Mouse (Mus musculus): ENCODE data around the gene Szt2. TPM values are rescaled to one million over a fixed set of nuclear protein-coding genes. Genes with fewer than 3 reads are reported as not detected.
A peak's percentile ranks its signal among the peaks of the same experiment; 100 is the strongest.

Szt2 gene
- polyA plus RNA-seq, 1 experiment from 2014 or later = 11.8 TPM

- WGBS = 96% methylated on average over 13 of the region's 13 CpGs
- no peak overlapping the region for H3K9ac ChIP-seq
- no peaks in the 10 kb centered on the region for H3K9me3 ChIP-seq
- peaks cover 80% of the 10 kb centered on the region for H3K36me3 ChIP-seq
- no peak overlapping the region for H3K4me3 ChIP-seq
- no peak overlapping the region for H3K4me2 ChIP-seq (replicated peaks)
- H3K27me3 ChIP-seq (replicated peaks) = no peaks in the 10 kb centered on the region
- peaks cover 8% of the 10 kb centered on the region for H3K4me1 ChIP-seq
- no peak overlapping the region for H3K27ac ChIP-seq
- no peak for ATAC-seq (ENCODE audit: low FRiP score, low read depth)
Observed at GRCm38 (mm10) chr4:118364641-118365040, 44.4 kb downstream of the Szt2 start.

GRCm38 (mm10) chr4:118363985-118364384 lies 45.1 kb downstream of the Szt2 start:
- Histone ChIP-seq H3K4me2 (replicated peaks) (no peak overlapping the region), H3K36me3 (peaks cover 73% of the 10 kb centered on the region), H3K4me3 (no peak overlapping the region), H3K9me3 (no peaks in the 10 kb centered on the region), H3K27me3 (replicated peaks) (no peaks in the 10 kb centered on the region), H3K27ac (no peak overlapping the region), H3K4me1 (peaks cover 12% of the 10 kb centered on the region), H3K9ac (no peak overlapping the region)
- WGBS = 93% methylated on average over 3 of the region's 3 CpGs
- ATAC-seq (ENCODE audit: low FRiP score, low read depth) = no peak

- no peak for ATAC-seq (ENCODE audit: low FRiP score, low read depth)
- H3K4me2 ChIP-seq (replicated peaks) = no peak overlapping the region
- H3K27ac ChIP-seq = no peak overlapping the region
- H3K9ac ChIP-seq = no peak overlapping the region
- H3K4me3 ChIP-seq = no peak overlapping the region
- H3K9me3 ChIP-seq = no peaks in the 10 kb centered on the region
- no peaks in the 10 kb centered on the region for H3K27me3 ChIP-seq (replicated peaks)
- peaks cover 62% of the 10 kb centered on the region for H3K36me3 ChIP-seq
- WGBS = 96% methylated on average over 6 of the region's 6 CpGs
- H3K4me1 ChIP-seq = peaks cover 12% of the 10 kb centered on the region
Observed at GRCm38 (mm10) chr4:118362879-118363278, 46.2 kb downstream of the Szt2 start.

- Histone ChIP-seq H3K4me1 (peaks cover 12% of the 10 kb centered on the region), H3K27me3 (replicated peaks) (no peaks in the 10 kb centered on the region), H3K4me2 (replicated peaks) (no peak overlapping the region), H3K36me3 (peaks cover 51% of the 10 kb centered on the region), H3K27ac (no peak overlapping the region), H3K9ac (no peak overlapping the region), H3K4me3 (no peak overlapping the region), H3K9me3 (no peaks in the 10 kb centered on the region)
- ATAC-seq (ENCODE audit: low FRiP score, low read depth) = no peak
- WGBS = 89% methylated on average over 5 of the region's 5 CpGs
Observed at GRCm38 (mm10) chr4:118361451-118361850, 47.6 kb downstream of the Szt2 start.

GRCm38 (mm10) chr4:118359896-118360720 lies 49.0 kb downstream of the Szt2 start:
- peaks cover 37% of the 10 kb centered on the region for H3K36me3 ChIP-seq
- peak overlapping the region; percentile 56 for H3K4me3 ChIP-seq
- peaks cover 12% of the 10 kb centered on the region for H3K4me1 ChIP-seq
- peak overlapping the region; percentile 93 for H3K4me2 ChIP-seq (replicated peaks)
- no peaks in the 10 kb centered on the region for H3K9me3 ChIP-seq
- peak overlapping the region; percentile 84 for H3K9ac ChIP-seq
- WGBS = under 1% methylated on average over 54 of the region's 54 CpGs
- H3K27ac ChIP-seq = peak overlapping the region; percentile 42
- ATAC-seq (ENCODE audit: low FRiP score, low read depth) = peak; percentile 79
- no peaks in the 10 kb centered on the region for H3K27me3 ChIP-seq (replicated peaks)

GRCm38 (mm10) chr4:118359211-118359895 lies 49.7 kb downstream of the Szt2 start:
- Histone ChIP-seq H3K27me3 (replicated peaks) (no peaks in the 10 kb centered on the region), H3K9ac (peak overlapping the region; percentile 84; the same call in 1 of the 2 replicates), H3K27ac (peak overlapping the region; percentile 42; the same call in 1 of the 2 replicates), H3K4me2 (replicated peaks) (peak overlapping the region; percentile 93), H3K4me1 (peaks cover 12% of the 10 kb centered on the region), H3K9me3 (no peaks in the 10 kb centered on the region), H3K36me3 (peaks cover 30% of the 10 kb centered on the region), H3K4me3 (peak overlapping the region; percentile 56)
- no peak for ATAC-seq (ENCODE audit: low FRiP score, low read depth)
- WGBS = 16% methylated on average over 21 of the region's 21 CpGs

GRCm38 (mm10) chr4:118358159-118358895 lies 50.7 kb downstream of the Szt2 start:
- Histone ChIP-seq H3K4me2 (replicated peaks) (no peak overlapping the region), H3K9me3 (no peaks in the 10 kb centered on the region), H3K4me3 (no peak overlapping the region), H3K27me3 (replicated peaks) (no peaks in the 10 kb centered on the region), H3K9ac (no peak overlapping the region), H3K27ac (no peak overlapping the region), H3K4me1 (peaks cover 12% of the 10 kb centered on the region), H3K36me3 (peaks cover 20% of the 10 kb centered on the region)
- 86% methylated on average over 17 of the region's 17 CpGs for WGBS
- no peak for ATAC-seq (ENCODE audit: low FRiP score, low read depth)

GRCm38 (mm10) chr4:118357504-118357903 lies 51.6 kb downstream of the Szt2 start:
- Histone ChIP-seq H3K27ac (no peak overlapping the region), H3K4me1 (peaks cover 12% of the 10 kb centered on the region), H3K4me3 (no peak overlapping the region), H3K36me3 (peaks cover 11% of the 10 kb centered on the region), H3K4me2 (replicated peaks) (no peak overlapping the region), H3K9ac (no peak overlapping the region), H3K9me3 (no peaks in the 10 kb centered on the region), H3K27me3 (replicated peaks) (no peaks in the 10 kb centered on the region)
- no peak for ATAC-seq (ENCODE audit: low FRiP score, low read depth)
- 61% methylated on average over 8 of the region's 8 CpGs for WGBS

- H3K27me3 ChIP-seq (replicated peaks) = no peaks in the 10 kb centered on the region
- no peak overlapping the region for H3K4me3 ChIP-seq
- no peak overlapping the region for H3K4me2 ChIP-seq (replicated peaks)
- ATAC-seq (ENCODE audit: low FRiP score, low read depth) = no peak
- 87% methylated on average over 6 of the region's 6 CpGs for WGBS
- no peak overlapping the region for H3K27ac ChIP-seq
- 0 out of 2 replicates have a peak, but pooled peaks cover 4% of the 10 kb centered on the region for H3K36me3 ChIP-seq
- H3K9ac ChIP-seq = no peak overlapping the region
- H3K4me1 ChIP-seq = peaks cover 12% of the 10 kb centered on the region
- H3K9me3 ChIP-seq = no peaks in the 10 kb centered on the region
Observed at GRCm38 (mm10) chr4:118356738-118357137, 52.3 kb downstream of the Szt2 start.

- Histone ChIP-seq H3K9me3 (no peaks in the 10 kb centered on the region), H3K27ac (no peak overlapping the region), H3K27me3 (replicated peaks) (no peaks in the 10 kb centered on the region), H3K36me3 (no peaks in the 10 kb centered on the region), H3K4me1 (peaks cover 3% of the 10 kb centered on the region; the same call in 1 of the 2 replicates), H3K9ac (no peak overlapping the region), H3K4me2 (replicated peaks) (no peak overlapping the region), H3K4me3 (no peak overlapping the region)
- 76% methylated on average over 3 of the region's 3 CpGs for WGBS
- ATAC-seq (ENCODE audit: low FRiP score, low read depth) = no peak
Observed at GRCm38 (mm10) chr4:118354289-118354688, 54.8 kb downstream of the Szt2 start.

- 89% methylated on average over 6 of the region's 6 CpGs for WGBS
Observed at GRCm38 (mm10) chr4:118353689-118354088, 55.4 kb downstream of the Szt2 start.

GRCm38 (mm10) chr4:118351828-118352227 lies 57.2 kb downstream of the Szt2 start:
- Histone ChIP-seq H3K36me3 (no peaks in the 10 kb centered on the region), H3K9me3 (no peaks in the 10 kb centered on the region), H3K27me3 (replicated peaks) (no peaks in the 10 kb centered on the region), H3K4me1 (no peaks in the 10 kb centered on the region), H3K4me3 (no peak overlapping the region), H3K9ac (no peak overlapping the region), H3K27ac (no peak overlapping the region), H3K4me2 (replicated peaks) (no peak overlapping the region)
- 84% methylated on average over 3 of the region's 3 CpGs for WGBS
- ATAC-seq (ENCODE audit: low FRiP score, low read depth) = no peak

More at GRCm38 (mm10) chr4:118353689-118354088, 55.4 kb downstream of the Szt2 start:
- Histone ChIP-seq H3K9ac (no peak overlapping the region), H3K4me1 (no peaks in the 10 kb centered on the region), H3K36me3 (no peaks in the 10 kb centered on the region), H3K4me2 (replicated peaks) (no peak overlapping the region), H3K9me3 (no peaks in the 10 kb centered on the region), H3K27ac (no peak overlapping the region), H3K27me3 (replicated peaks) (no peaks in the 10 kb centered on the region), H3K4me3 (no peak overlapping the region)
- ATAC-seq (ENCODE audit: low FRiP score, low read depth) = no peak
